Mouse (Mus musculus) CH12.LX (cell line): ENCODE results near the gene Hes1. TPM values are rescaled to one million over a fixed set of nuclear protein-coding genes. Genes with fewer than 3 reads are reported as not detected.

Experiments used
- DNase-seq: peaks from one replicate; pipeline ENCODE4 v3.0.0-alpha.2; 2013; ENCODE audit errors: extremely low read depth
- H3K27ac ChIP-seq: 2 replicates; pipeline ENCODE4 v1.5.1; 2012; ENCODE audit warnings: low read depth, mild to moderate bottlenecking, control low read depth, moderate library complexity; ENCODE audit not compliant: insufficient read depth
- H3K27me3 ChIP-seq: replicated peaks from 2 replicates; pipeline ENCODE3; 2012; ENCODE audit warnings: inconsistent platforms
- H3K36me3 ChIP-seq, 2 experiments: replicated peaks in 1 of 2; 2 replicates each; pipeline versions ENCODE3 to v1.6.1; 2012; ENCODE audit warnings: inconsistent platforms in 1 of 2, low read length in 1 of 2, mild to moderate bottlenecking in 1 of 2, mixed read lengths in 1 of 2, moderate library complexity in 1 of 2; ENCODE audit not compliant: control insufficient read depth in 1 of 2, insufficient read depth in 1 of 2
- H3K4me1 ChIP-seq, 2 experiments: 2 replicates each; pipeline ENCODE4 v1.6.1; 2012; ENCODE audit warnings: inconsistent platforms in 1 of 2, moderate library complexity in 1 of 2; ENCODE audit not compliant: insufficient read depth in 2 of 2, control insufficient read depth in 1 of 2
- H3K4me2 ChIP-seq: 2 replicates; pipeline ENCODE4 v1.6.1; 2012; ENCODE audit warnings: low read depth, mild to moderate bottlenecking, control low read depth; ENCODE audit not compliant: poor library complexity, insufficient read depth, severe bottlenecking
- H3K4me3 ChIP-seq, 3 experiments: fragments of 150-350 bp in 1 of 3; sonication (generic) in 1 of 3; replicated peaks in 1 of 3; 2 replicates each; pipeline versions ENCODE3 to v1.5.1; 2011 to 2012; ENCODE audit warnings: low read depth in 2 of 3, low read length in 2 of 3, mild to moderate bottlenecking in 2 of 3, moderate library complexity in 2 of 3, control low read depth in 1 of 3, improper control_type of control experiment in 1 of 3, inconsistent platforms in 1 of 3, mixed read lengths in 1 of 3; ENCODE audit not compliant: poor library complexity in 1 of 3
- H3K79me2 ChIP-seq: replicated peaks from 2 replicates; pipeline ENCODE4 v1.6.1; 2012; ENCODE audit warnings: mild to moderate bottlenecking, moderate library complexity; ENCODE audit not compliant: control insufficient read depth, poor library complexity, insufficient read depth, severe bottlenecking; ENCODE audit errors: extremely low read depth
- H3K9ac ChIP-seq: 2 replicates; pipeline ENCODE4 v1.6.1; 2012; ENCODE audit warnings: low read depth, mild to moderate bottlenecking, control low read depth, moderate library complexity; ENCODE audit not compliant: insufficient read depth
- H3K9me3 ChIP-seq: replicated peaks from 2 replicates; pipeline ENCODE3; 2012; ENCODE audit warnings: low read length, inconsistent platforms, mixed read lengths
- E2F4 ChIP-seq: IDR thresholded peaks from 2 replicates; pipeline ENCODE4 v1.6.1; 2011; ENCODE audit warnings: low read depth, low read length, improper control_type of control experiment; ENCODE audit not compliant: insufficient replicate concordance
- EP300 ChIP-seq: IDR thresholded peaks from 2 replicates; pipeline ENCODE4 v1.6.1; 2011; ENCODE audit warnings: low read length, improper control_type of control experiment
- HCFC1 ChIP-seq: IDR thresholded peaks from 2 replicates; pipeline ENCODE4 v1.6.1; 2012; ENCODE audit warnings: low read depth, mild to moderate bottlenecking, inconsistent platforms, low read length, improper control_type of control experiment
- IRF4 ChIP-seq: IDR thresholded peaks from 2 replicates; pipeline ENCODE4 v1.6.1; 2014; ENCODE audit warnings: low read depth, mild to moderate bottlenecking, inconsistent platforms, low read length, improper control_type of control experiment
- JUN ChIP-seq: IDR thresholded peaks from 2 replicates; pipeline ENCODE4 v1.6.1; 2011; ENCODE audit warnings: low read depth, mild to moderate bottlenecking, low read length, improper control_type of control experiment, moderate library complexity; ENCODE audit not compliant: insufficient read depth
- MAFK ChIP-seq: IDR thresholded peaks from 2 replicates; pipeline ENCODE4 v1.6.1; 2011; ENCODE audit warnings: low read length, improper control_type of control experiment; ENCODE audit not compliant: insufficient replicate concordance
- MAX ChIP-seq: IDR thresholded peaks from 2 replicates; pipeline ENCODE4 v1.6.1; 2011; ENCODE audit warnings: low read length, improper control_type of control experiment
- MXI1 ChIP-seq: IDR thresholded peaks from 2 replicates; pipeline ENCODE4 v1.6.1; 2011; ENCODE audit warnings: mild to moderate bottlenecking, low read depth, low read length, improper control_type of control experiment
- NRF1 ChIP-seq: IDR thresholded peaks from 2 replicates; pipeline ENCODE4 v1.6.1; 2014; ENCODE audit warnings: low read depth, mild to moderate bottlenecking, inconsistent platforms, low read length, improper control_type of control experiment, moderate library complexity
- POLR2A ChIP-seq: IDR thresholded peaks from 2 replicates; pipeline ENCODE4 v1.6.1; 2011; ENCODE audit warnings: low read depth, mild to moderate bottlenecking, improper control_type of control experiment, low read length
- POLR2AphosphoS2 ChIP-seq: IDR thresholded peaks from 2 replicates; pipeline ENCODE4 v1.6.1; 2011; ENCODE audit warnings: low read depth, low read length, improper control_type of control experiment
- SIN3A ChIP-seq: IDR thresholded peaks from 2 replicates; pipeline ENCODE4 v1.6.1; 2012; ENCODE audit warnings: low read length, improper control_type of control experiment, inconsistent platforms
- SMC3 ChIP-seq: IDR thresholded peaks from 2 replicates; pipeline ENCODE4 v1.6.1; 2011; ENCODE audit warnings: low read depth, low read length, improper control_type of control experiment
- TBP ChIP-seq: conservative IDR thresholded peaks from 2 replicates; pipeline ENCODE4 v1.6.1; 2011; ENCODE audit warnings: low read depth, low read length, improper control_type of control experiment
- TCF12 ChIP-seq: IDR thresholded peaks from 2 replicates; pipeline ENCODE4 v1.6.1; 2014; ENCODE audit warnings: low read depth, mild to moderate bottlenecking, inconsistent platforms, low read length, improper control_type of control experiment
- ZNF384 ChIP-seq: IDR thresholded peaks from 2 replicates; pipeline ENCODE4 v1.6.1; 2012; ENCODE audit warnings: low read depth, low read length, improper control_type of control experiment, inconsistent platforms
- dilution Hi-C: fragments of 300-500 bp; cut with MboI; formaldehyde crosslinking; loops from 2 replicates; pipeline ENCODE4 v1.14.3; 2020; ENCODE audit warnings: low sequenced_read_pairs; ENCODE audit not compliant: extremely low pct_unique_long_range_greater_than_20kb, extremely low pct_ligation_motif_present
- in situ Hi-C: fragments of 300-500 bp; cut with MboI; formaldehyde crosslinking; loops from 3 replicates; pipeline ENCODE4 v1.14.3; 2019; ENCODE audit warnings: low sequenced_read_pairs, low pct_ligation_motif_present, low pct_unique_long_range_greater_than_20kb, mixed read lengths
- polyA plus RNA-seq: library from polyadenylated mRNA; unstranded; fragments of >175 nt; gene quantifications from 2 replicates; pipeline ENCODE4 v1.2.1, GENCODE M21; 2012; ENCODE audit warnings: low read depth; ENCODE audit not compliant: insufficient read length
- total RNA-seq, 2 experiments: library from RNA; depleted of rRNA; stranded (reverse); fragments of 300-350 nt in 1 of 2; fragments of >200 nt in 1 of 2; gene quantifications; 2 replicates each; pipeline ENCODE4 v1.2.3; 2012 to 2014

The Hes1 gene
- total and polyA plus RNA-seq, 3 experiments = 1.4 to 3.6 (median 1.6) TPM

- H3K79me2 ChIP-seq = no peaks in the 10 kb centered on the region
- peaks cover 3 to 27% of the 10 kb centered on the region in 2 experiments; a peak in 3 of 4 replicates for H3K4me1 ChIP-seq
- TF ChIP-seq EP300 (no peak), MAX (no peak), SMC3 (no peak), POLR2A (no peak), E2F4 (no peak), ZNF384 (no peak), MAFK (no peak), MXI1 (no peak), IRF4 (no peak), POLR2AphosphoS2 (no peak), NRF1 (no peak), HCFC1 (no peak), JUN (no peak)
- no peak overlapping the region for H3K9ac ChIP-seq
- peaks cover 68% of the 10 kb centered on the region for H3K27me3 ChIP-seq
- in situ Hi-C loops = loop anchor here (10.0 kb wide), 2 partner anchors 76 to 206 kb away; no protein-coding TSS in a partner anchor
- H3K4me2 ChIP-seq = no peak overlapping the region
- no peaks in the 10 kb centered on the region for H3K36me3 ChIP-seq
- no peak overlapping the region for H3K4me3 ChIP-seq
- no peaks in the 10 kb centered on the region for H3K9me3 ChIP-seq
- no peak overlapping the region for H3K27ac ChIP-seq
- no peak for DNase-seq
- dilution Hi-C loops = no loop called here
Measured at GRCm38 (mm10) chr16:30060412-30060811, 3.8 kb upstream of the Hes1 start.

DNA sequence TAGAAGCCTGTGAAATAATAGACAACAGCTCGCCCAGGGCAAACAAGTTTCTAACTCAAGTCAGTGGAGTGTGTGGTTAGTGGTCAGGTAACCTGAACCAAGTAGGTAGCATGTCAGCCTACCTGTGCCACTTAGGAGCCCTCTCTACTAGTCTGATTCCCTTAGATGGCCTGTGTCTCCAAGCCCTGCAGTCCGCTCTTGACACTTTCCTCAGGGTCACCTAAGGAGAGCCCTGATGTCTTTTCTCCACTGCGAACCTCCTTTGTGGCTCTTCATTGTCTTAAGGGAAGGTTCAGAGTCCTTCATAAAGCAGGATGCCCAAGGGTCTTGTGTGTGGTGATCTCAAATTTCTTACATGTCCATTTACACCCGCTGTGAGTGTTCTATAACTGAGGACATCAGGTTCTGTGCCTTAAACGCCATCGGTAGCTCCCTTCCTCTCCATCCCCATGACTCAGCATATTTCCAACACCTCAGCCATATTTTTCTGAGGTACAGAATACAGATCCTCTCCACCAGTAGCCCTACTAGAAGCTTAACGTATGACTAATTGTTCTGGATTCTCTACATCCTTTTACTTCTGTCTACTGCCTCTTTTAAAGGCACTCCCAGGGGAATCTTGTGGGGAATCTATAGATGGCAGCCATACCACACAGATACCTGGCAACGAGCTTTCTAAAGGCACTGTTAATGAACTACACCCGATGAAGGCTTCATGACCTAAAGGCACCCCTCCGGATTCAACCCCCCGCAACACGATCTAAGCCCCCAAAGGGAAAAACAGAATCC is 1.7 kb upstream of the Hes1 start:
- no peak overlapping the region for H3K27ac ChIP-seq
- DNase-seq = peak; percentile 18
- dilution Hi-C loops = no loop called here
- no peaks in the 10 kb centered on the region for H3K9me3 ChIP-seq
- H3K4me2 ChIP-seq = peak overlapping the region; percentile 96
- H3K4me1 ChIP-seq = peaks cover 3 to 42% of the 10 kb centered on the region in 2 experiments; a peak in 3 of 4 replicates
- TF ChIP-seq SMC3 = no peak
- TF ChIP-seq TCF12 = no peak
- 0 out of 2 replicates have a peak, but pooled peaks have one; percentile 8 for TF ChIP-seq SIN3A
- TF ChIP-seq TBP = no peak
- TF ChIP-seq MXI1 = no peak
- TF ChIP-seq MAFK = peak; percentile 96
- no peaks in the 10 kb centered on the region for H3K79me2 ChIP-seq
- no peak overlapping the region for H3K4me3 ChIP-seq
- no peaks in the 10 kb centered on the region for H3K36me3 ChIP-seq
- in situ Hi-C loops = loop anchor here (10.0 kb wide), 2 partner anchors 78 to 208 kb away; no protein-coding TSS in a partner anchor
- H3K9ac ChIP-seq = peak overlapping the region; percentile 87; the same call in 1 of the 2 replicates
- peaks cover 79% of the 10 kb centered on the region for H3K27me3 ChIP-seq
